Mouse (Mus musculus) embryonic facial prominence, embryonic 11.5 days (tissue): Measurements from ENCODE around the gene Ltb4r2. TPM values are rescaled to one million over a fixed set of nuclear protein-coding genes. Genes with fewer than 3 reads are reported as not detected.

Experiments
- ATAC-seq: fragments of 200-750 bp; cut with Nextera tagmentation; replicated peaks from 2 replicates; pipeline ENCODE4 v1.8.0; 2017; ENCODE audit warnings: low read depth; ENCODE audit not compliant: insufficient number of reproducible peaks, low FRiP score, low TSS enrichment
- DNase-seq: peaks from one replicate; pipeline ENCODE4 v3.0.0-alpha.2; 2015; ENCODE audit warnings: low spot score
- H3K27ac ChIP-seq: fragments of 300-500 bp; sonication (generic); replicated peaks from 2 replicates; pipeline ENCODE4 v1.5.1; 2014; ENCODE audit warnings: mild to moderate bottlenecking, low read depth, low read length, control low read depth
- H3K27me3 ChIP-seq: fragments of 300-500 bp; sonication (generic); 2 replicates; pipeline ENCODE4 v1.6.1; 2014; ENCODE audit warnings: mild to moderate bottlenecking, low read length, moderate library complexity, mixed read lengths; ENCODE audit not compliant: control insufficient read depth, insufficient read depth
- H3K36me3 ChIP-seq: fragments of 300-500 bp; sonication (generic); replicated peaks from 2 replicates; pipeline ENCODE4 v1.6.1; 2014; ENCODE audit warnings: low read depth, mild to moderate bottlenecking, low read length, moderate library complexity, mixed read lengths; ENCODE audit not compliant: control insufficient read depth, insufficient read depth
- H3K4me1 ChIP-seq: fragments of 300-500 bp; sonication (generic); 2 replicates; pipeline ENCODE4 v1.6.1; 2014; ENCODE audit warnings: low read length, mixed read lengths; ENCODE audit not compliant: control insufficient read depth, insufficient read depth
- H3K4me2 ChIP-seq: fragments of 300-500 bp; sonication (generic); 2 replicates; pipeline ENCODE4 v1.6.1; 2014; ENCODE audit warnings: low read depth, mild to moderate bottlenecking, control low read depth, low read length, moderate library complexity
- H3K4me3 ChIP-seq: fragments of 300-500 bp; sonication (generic); 2 replicates; pipeline ENCODE4 v1.5.1; 2014; ENCODE audit warnings: low read depth, low read length, control low read depth
- H3K9ac ChIP-seq: fragments of 300-500 bp; sonication (generic); replicated peaks from 2 replicates; pipeline ENCODE4 v1.6.1; 2014; ENCODE audit warnings: mild to moderate bottlenecking, control low read depth, low read length
- H3K9me3 ChIP-seq: fragments of 300-500 bp; sonication (generic); replicated peaks from 2 replicates; pipeline ENCODE4 v1.6.1; 2016; ENCODE audit warnings: mild to moderate bottlenecking, low read length, inconsistent platforms, mixed read lengths; ENCODE audit not compliant: control insufficient read depth
- WGBS: fragments of 180-500 bp; shearing (Covaris S2); extraction: QIAGEN DNeasy Blood & Tissue Kit; methylation state at CpG from one replicate; pipeline ENCODE4 v1.1.7; 2014; 5-methylcytosine and 5-hydroxymethylcytosine counted together
- polyA plus RNA-seq: library from polyadenylated mRNA; unstranded; fragments of >200 nt; fragmentation: Nextera tagmentation; extraction: Ambion mirVana; gene quantifications from 2 replicates; pipeline ENCODE4 v1.2.1, GENCODE M21; 2014

Ltb4r2 gene
- polyA plus RNA-seq, 1 experiment from 2014 or later = 0.34 TPM

DNA sequence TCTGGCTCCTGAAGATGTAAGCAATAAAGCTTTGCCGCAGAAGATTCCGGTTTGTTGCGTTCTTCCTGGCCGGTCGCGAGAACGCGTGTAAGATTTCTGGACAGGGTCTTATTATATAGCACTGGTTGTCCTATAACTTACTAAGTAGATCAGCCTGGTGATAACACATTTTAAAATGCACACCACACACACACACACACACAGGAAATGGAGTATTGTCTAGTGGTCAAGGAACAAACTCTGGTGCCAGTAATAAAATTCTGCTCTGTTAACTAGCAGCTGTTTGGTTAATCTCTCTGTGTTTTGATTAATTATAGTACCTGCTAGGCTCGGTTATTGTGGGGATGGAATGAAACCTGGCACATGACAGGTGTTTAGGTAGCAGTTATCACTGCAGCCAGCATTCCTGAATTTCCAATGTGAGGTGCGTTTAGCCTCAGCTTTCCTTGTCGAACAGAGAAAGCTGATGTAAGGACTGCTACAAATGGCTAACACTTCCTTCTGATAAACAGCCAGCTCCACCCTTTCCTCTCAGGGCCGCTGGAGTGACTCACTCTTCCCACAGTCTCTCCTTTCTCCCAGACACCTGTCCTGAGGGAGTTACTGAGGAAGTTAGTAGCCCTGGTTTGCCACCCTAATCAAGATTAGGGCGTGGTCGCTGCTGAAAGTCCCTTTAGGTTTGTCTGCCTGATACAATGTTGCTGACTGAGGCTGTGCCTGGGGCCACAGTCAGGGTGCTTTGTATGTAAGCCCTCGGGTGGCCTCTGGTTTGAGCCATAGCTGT is 34.3 kb downstream of the Ltb4r2 start:
- Histone ChIP-seq H3K9me3 (no peaks in the 10 kb centered on the region), H3K4me2 (no peak overlapping the region), H3K4me3 (no peak overlapping the region), H3K4me1 (no peaks in the 10 kb centered on the region), H3K36me3 (no peaks in the 10 kb centered on the region), H3K27ac (no peak overlapping the region), H3K27me3 (no peaks in the 10 kb centered on the region), H3K9ac (no peak overlapping the region)
- DNase-seq = no peak
- WGBS = 86% methylated on average over 15 of the region's 15 CpGs
- no peak for ATAC-seq

Other genes starting within 250 kb of the Ltb4r2 start
- gene Nrl, start 236.4 kb upstream of the Ltb4r2 start, polyA plus RNA-seq = not detected in 2 replicates
- gene Pck2, start 221.2 kb upstream of the Ltb4r2 start, polyA plus RNA-seq = 12.7 and 14.6 TPM in 2 replicates
- gene Dcaf11, start 201.4 kb upstream of the Ltb4r2 start, polyA plus RNA-seq = 69.7 and 76.6 TPM in 2 replicates
- not detected in 2 replicates for gene A730061H03Rik, start 201.0 kb upstream of the Ltb4r2 start, polyA plus RNA-seq
- gene Fitm1, start 185.8 kb upstream of the Ltb4r2 start, polyA plus RNA-seq = 3.6 and 5.9 TPM in 2 replicates
- 136 and 139 TPM in 2 replicates for gene Psme1, start 183.3 kb upstream of the Ltb4r2 start, polyA plus RNA-seq
- gene Emc9, start 176.1 kb upstream of the Ltb4r2 start, polyA plus RNA-seq = 3.8 and 5.3 TPM in 2 replicates
- 237 and 259 TPM in 2 replicates for gene Psme2, start 170.3 kb upstream of the Ltb4r2 start, polyA plus RNA-seq
- 9.7 and 11.8 TPM in 2 replicates for gene Rnf31, start 169.7 kb upstream of the Ltb4r2 start, polyA plus RNA-seq
- gene Irf9, start 157.9 kb upstream of the Ltb4r2 start, polyA plus RNA-seq = 4.9 and 5.2 TPM in 2 replicates
- 3.8 and 4.2 TPM in 2 replicates for gene Rec8, start 143.4 kb upstream of the Ltb4r2 start, polyA plus RNA-seq
- 85.0 and 86.9 TPM in 2 replicates for gene Ipo4, start 125.5 kb upstream of the Ltb4r2 start, polyA plus RNA-seq
- 2.6 and 3.5 TPM in 2 replicates for gene Gm49378, start 123.5 kb upstream of the Ltb4r2 start, polyA plus RNA-seq
- gene Tm9sf1, start 117.6 kb upstream of the Ltb4r2 start, polyA plus RNA-seq = 68.4 and 70.2 TPM in 2 replicates
- 0.38 and 0.84 TPM in 2 replicates for gene Tssk4, start 111.2 kb upstream of the Ltb4r2 start, polyA plus RNA-seq
- gene Mdp1, start 100.9 kb upstream of the Ltb4r2 start, polyA plus RNA-seq = 62.5 and 63.6 TPM in 2 replicates
- 60.7 and 67.7 TPM in 2 replicates for gene Gmpr2, start 89.5 kb upstream of the Ltb4r2 start, polyA plus RNA-seq
- gene Nedd8, start 89.3 kb upstream of the Ltb4r2 start, polyA plus RNA-seq = 622 and 636 TPM in 2 replicates
- gene Tinf2, start 79.6 kb upstream of the Ltb4r2 start, polyA plus RNA-seq = 61.3 and 67.7 TPM in 2 replicates
- gene Tgm1, start 47.5 kb upstream of the Ltb4r2 start, polyA plus RNA-seq = 1.1 and 1.5 TPM in 2 replicates
- 19.9 and 21.5 TPM in 2 replicates for gene Rabggta, start 39.2 kb upstream of the Ltb4r2 start, polyA plus RNA-seq
- gene Dhrs1, start 15.7 kb upstream of the Ltb4r2 start, polyA plus RNA-seq = 75.9 and 84.8 TPM in 2 replicates
- 53.8 and 59.4 TPM in 2 replicates for gene Nop9, start 15.7 kb upstream of the Ltb4r2 start, polyA plus RNA-seq
- gene Cideb, start 3.0 kb upstream of the Ltb4r2 start, polyA plus RNA-seq = 0.18 and 0.35 TPM in 2 replicates
- not detected in 2 replicates for gene Ltb4r1, start 4.5 kb downstream of the Ltb4r2 start, polyA plus RNA-seq
- 10.6 and 13.0 TPM in 2 replicates for gene Adcy4, start 22.7 kb downstream of the Ltb4r2 start, polyA plus RNA-seq
- gene Ripk3, start 27.4 kb downstream of the Ltb4r2 start, polyA plus RNA-seq = 33.7 and 38.8 TPM in 2 replicates
- gene Nfatc4, start 61.7 kb downstream of the Ltb4r2 start, polyA plus RNA-seq = 53.7 and 61.6 TPM in 2 replicates
- gene Nynrin, start 92.6 kb downstream of the Ltb4r2 start, polyA plus RNA-seq = 13.6 and 19.4 TPM in 2 replicates
- 0.07 and 0.17 TPM in 2 replicates for gene Cbln3, start 123.0 kb downstream of the Ltb4r2 start, polyA plus RNA-seq
- 10.4 and 11.9 TPM in 2 replicates for gene Khnyn, start 123.5 kb downstream of the Ltb4r2 start, polyA plus RNA-seq
- 55.7 and 59.4 TPM in 2 replicates for gene Sdr39u1, start 138.9 kb downstream of the Ltb4r2 start, polyA plus RNA-seq
- not detected in 2 replicates for gene Cma1, start 183.2 kb downstream of the Ltb4r2 start, polyA plus RNA-seq
- gene Cma2, start 189.6 kb downstream of the Ltb4r2 start, polyA plus RNA-seq = not detected in 2 replicates